Mouse (Mus musculus) thymus, postnatal 25 days (tissue): ENCODE data around the gene Vmn1r42.
"Not testable (repeated sequence)": the region's sequence is repeated elsewhere in the genome, so short reads cannot be mapped to it uniquely, and the experiment has no call there.

ENCODE experiments used
- DNase-seq: peaks from one replicate; pipeline ENCODE4 v3.0.0; 2022

Vmn1r42 gene

DNA sequence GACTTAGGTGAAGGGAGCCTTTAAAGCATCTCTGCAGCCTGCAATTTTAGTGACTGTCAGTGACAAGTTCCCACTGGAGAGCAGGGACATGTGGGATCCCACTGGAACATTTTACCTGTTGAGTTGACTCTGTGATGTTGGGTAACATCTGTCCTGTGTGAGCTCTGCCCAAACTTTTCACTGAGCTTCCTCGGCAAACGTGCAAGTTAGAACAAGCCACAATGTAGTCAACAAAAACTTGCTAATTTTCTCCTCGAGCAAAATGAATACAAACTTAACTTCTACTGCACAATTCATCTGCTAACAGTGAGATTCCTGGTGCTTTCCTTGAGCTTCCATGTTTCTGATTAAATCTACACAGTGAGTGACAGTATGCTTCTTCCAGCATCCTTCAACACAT, at the start of gene Vmn1r42, which contains the start of gene Vmn1r43:
Gene Vmn1r42, minus strand, starts transcription at position 101 of the 400 bp plus-strand sequence.
Gene Vmn1r43, minus strand, starts transcription at position 101 of the 400 bp plus-strand sequence.
- not testable (repeated sequence) for DNase-seq

DNA sequence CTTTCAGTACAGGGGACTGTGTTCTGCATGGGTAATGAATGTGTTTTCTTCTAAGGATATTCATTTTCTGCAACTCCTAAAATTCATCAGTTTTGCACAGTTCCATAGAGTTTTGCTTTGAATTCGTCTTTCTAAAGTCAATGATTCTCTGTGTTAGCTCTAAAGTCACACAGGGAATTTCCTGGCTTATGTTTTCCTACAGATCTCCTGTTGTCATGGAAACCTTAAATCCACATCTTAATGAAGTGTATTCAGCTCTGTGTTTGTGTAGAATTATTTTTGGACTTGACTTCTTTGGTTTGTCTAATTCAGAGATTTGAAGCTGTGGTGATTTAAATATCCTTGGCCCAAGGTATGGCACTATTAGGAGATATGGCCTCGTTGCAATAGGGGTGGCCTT, 7.6 kb upstream of the Vmn1r42 start:
- no peak for DNase-seq

DNA sequence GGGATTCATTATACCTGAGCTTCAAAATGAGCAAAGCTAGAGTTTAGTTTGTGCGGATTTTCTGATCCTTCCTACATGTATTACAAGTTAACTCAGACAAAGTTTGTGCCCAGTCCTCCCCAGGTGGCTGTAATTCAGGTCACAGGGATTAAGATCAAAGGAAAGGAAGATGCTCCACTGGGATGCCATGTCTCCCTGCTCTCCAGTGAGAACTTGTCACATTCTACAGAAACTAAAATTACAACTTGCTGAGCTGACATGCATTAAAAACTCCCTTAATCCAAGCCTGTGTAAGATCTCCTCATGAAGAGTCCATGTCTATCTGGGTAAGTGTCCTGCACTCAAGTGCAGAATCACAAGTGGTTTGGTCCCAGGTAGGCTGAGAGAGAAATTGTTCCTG, 7.1 kb upstream of the Vmn1r42 start, which contains the start of gene Vmn1r44:
Gene Vmn1r44, plus strand, starts transcription at position 301 of the 400 bp plus-strand sequence.
- DNase-seq, result no peak

DNA sequence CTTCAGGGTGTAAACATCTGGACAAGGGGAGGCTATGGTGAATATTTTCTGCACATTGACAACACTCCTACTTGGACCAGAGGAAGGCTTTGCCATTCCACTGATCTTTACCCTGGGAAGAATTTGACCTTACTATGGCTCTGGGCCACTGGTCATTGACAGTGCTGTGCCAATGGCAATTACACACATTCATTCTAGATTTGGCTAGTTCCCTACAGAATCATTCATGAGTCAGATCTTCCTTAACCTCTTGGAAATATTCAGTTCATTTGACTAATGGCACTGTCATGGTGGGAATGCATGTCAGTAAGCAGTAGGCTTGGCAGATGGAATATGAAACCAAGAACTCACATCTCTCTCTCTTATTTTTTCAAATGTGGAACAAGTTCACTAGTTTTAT, 4.7 kb upstream of the Vmn1r42 start:
- no peak for DNase-seq

DNA sequence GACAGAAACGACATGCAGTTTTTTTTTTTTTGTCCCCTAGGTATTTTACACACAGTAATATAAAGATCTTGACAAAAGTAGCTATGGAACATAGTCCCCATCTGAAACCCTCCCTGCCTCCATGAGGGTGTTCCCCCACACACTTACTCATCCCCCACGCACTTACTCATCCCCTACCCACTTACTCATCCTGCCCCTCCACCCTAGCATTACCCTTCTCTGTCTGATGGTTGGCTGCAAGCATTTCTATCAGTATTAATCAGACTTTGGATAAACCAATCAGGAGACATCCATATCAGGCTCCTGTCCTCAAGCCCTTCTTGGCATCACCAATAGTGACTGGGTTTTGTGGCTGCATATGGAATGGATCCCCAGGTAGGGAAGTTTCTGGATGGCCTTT, 750 bp upstream of the Vmn1r42 start:
- no peak for DNase-seq

DNA sequence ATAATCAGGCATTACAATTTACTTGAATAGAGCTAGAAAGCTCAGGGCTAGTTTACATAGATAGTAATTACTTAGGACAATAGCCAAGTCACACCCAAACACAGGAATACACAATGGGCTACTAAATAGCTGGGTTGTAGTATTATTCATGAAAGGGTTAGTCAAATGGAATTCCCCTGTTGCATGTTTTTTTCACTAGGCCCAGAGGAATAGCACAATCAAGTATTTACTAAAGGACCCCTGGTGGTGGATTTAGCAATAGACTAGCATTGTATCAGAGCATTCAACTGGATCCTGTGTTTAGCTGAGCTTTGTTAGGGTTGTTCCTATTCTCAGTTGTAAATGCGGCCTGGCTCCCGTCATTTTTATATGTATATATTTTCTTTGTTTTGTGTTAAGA, 8.2 kb downstream of the Vmn1r42 start:
- DNase-seq, result no peak

DNA sequence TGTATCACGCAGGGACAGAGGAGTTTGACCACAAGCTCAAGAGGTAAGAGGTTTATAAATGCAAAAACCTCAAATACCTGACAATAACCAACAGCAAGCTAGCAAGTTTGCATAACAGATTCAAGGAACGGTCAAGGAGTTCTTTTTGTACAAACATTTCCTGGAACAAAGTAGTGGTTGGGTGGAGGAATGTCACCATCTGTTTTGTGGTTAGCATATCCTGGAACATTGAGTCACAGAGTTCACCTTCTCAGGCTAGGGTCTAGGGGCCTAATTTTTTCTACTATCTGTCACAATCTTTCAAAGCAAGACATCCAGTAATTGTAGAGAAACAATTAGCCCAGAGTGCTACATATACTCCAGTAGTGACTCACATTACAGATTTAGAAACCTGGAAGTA, 8.9 kb downstream of the Vmn1r42 start:
- DNase-seq, result no peak

DNA sequence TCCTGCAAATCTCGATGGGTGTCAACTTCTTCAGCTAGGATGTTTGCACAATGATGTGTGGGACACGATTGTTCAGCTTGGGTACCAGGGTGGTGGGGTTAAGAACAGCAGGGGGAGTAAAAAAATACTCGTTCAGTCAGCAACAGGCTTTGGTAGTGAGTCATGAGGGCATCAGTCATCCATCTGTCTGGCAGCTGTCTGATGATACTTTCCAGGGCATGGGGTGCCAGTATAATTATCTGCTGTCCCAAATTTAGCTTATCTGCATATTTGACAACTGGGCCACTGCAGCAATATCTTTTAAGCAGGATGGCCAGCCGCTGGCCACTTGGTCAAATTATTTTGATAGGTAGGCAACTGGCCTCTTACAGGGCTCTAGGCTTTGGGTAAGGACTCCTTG, 12.4 kb downstream of the Vmn1r42 start:
- DNase-seq, result no peak

DNA sequence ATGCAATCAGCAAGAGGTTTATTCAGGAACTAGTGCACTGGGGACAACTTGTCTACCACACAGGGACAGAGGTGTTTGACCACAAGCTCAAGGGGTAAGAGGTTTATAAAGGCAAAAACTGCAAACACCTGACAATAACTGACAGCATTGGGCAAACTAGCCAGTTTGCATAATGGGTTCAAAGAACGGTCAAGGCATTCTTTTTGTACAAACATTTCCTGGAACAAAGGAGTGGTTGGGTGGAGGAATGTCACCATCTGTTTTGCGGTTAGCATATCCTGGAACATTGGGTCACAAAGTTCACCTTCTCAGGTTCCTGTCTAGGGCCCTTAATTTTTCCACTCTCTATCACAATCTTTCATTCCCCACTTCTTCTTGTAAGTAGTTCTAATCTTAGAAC, 16.4 kb downstream of the Vmn1r42 start:
- DNase-seq, result no peak

DNA sequence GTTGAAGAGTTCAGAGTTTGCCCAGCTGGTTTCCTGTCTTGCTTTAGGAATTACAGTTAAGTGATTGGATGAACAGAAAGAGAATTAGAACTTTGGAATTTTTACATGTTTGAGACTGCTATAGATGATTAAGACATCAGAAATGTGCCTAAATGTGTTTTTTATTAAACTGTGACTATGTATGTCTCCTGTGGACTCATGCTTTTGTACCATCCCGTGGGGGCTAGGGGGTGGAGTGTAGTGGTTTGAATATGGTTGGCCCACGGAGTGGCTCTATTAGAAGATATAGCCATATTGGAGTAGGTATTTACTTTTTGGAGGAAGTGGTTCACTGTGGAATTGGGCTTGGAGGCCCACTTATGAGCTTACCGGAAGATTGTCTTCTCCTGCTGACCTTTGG, 18.7 kb downstream of the Vmn1r42 start:
- DNase-seq, result no peak
